Mouse (Mus musculus) heart, postnatal 36 days (tissue): ENCODE results near the gene Rps6kc1. TPM values are rescaled to one million over a fixed set of nuclear protein-coding genes. Genes with fewer than 3 reads are reported as not detected.

Experiments used
- DNase-seq, 2 experiments: peaks; one replicate each; pipeline ENCODE4 v3.0.0; 2021 to 2022
- intact Hi-C: fragments of 180-260 bp; cut with DNase I; formaldehyde crosslinking; loops from one replicate; pipeline ENCODE4 v1.15.1; 2025
- total RNA-seq, 2 experiments: library from RNA; stranded (reverse); gene quantifications; 2 replicates each; pipeline ENCODE4 v1.2.3; 2021

The Rps6kc1 gene
- total RNA-seq, 2 experiments from 2014 or later = 17.4 to 17.9 TPM

DNA sequence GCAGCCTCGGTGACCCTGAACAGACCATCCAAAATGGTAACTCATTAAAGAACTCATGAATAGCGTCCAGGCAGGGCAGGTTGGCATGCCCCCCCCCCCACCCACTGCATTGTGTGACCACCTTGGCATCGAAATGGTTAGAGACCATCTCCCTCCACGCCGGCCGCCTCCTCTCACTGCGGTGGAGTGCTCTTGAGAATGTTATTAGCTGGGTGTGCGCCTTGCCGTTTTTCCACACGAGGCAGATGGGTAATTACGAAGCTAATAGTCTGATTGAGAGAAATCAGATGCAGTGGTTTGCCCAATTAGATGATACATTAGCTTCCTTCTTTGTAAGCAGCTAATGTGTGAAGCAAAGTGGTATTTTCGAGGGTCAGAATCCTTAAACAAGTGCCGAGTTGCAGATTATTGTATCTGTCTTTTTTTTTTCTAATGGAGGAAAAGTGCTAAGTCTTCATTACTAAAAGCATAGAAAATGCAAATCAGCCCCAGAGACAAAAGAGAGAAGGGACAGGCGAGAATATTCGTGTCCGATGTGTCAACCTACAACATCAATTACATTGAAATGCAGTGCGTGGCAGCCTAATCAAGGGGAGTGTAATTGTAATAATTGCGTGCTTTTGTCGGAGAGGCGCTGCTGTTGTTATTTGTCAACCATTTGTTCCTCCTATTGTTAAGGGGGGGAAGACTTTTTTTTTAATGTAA lies 257.4 kb downstream of the Rps6kc1 start:
- intact Hi-C loops = no loop called here
- no peak for DNase-seq

GRCm38 (mm10) chr1:190653081-190653480 lies 258.5 kb downstream of the Rps6kc1 start:
- DNase-seq = no peak
- intact Hi-C loops = no loop called here

Other genes with a start within 250 kb of the Rps6kc1 start
- 10 to 100 TPM; 27.9 to 29.9 TPM for gene Angel2, start 13.3 kb upstream of the Rps6kc1 start, total RNA-seq
- under 1 TPM; 0.35 to 0.56 TPM for gene Vash2, start 67.5 kb upstream of the Rps6kc1 start, total RNA-seq
- gene Flvcr1, start 114.4 kb upstream of the Rps6kc1 start, total RNA-seq = 1 to 10 TPM; 5.0 to 5.4 TPM
- not detected for gene Spata45, start 124.9 kb upstream of the Rps6kc1 start, total RNA-seq
- gene Tatdn3, start 151.2 kb upstream of the Rps6kc1 start, total RNA-seq = 10 to 100 TPM; 12.2 to 15.5 TPM
- under 1 TPM; 0.27 to 0.75 TPM for gene Nsl1, start 151.2 kb upstream of the Rps6kc1 start, total RNA-seq
- gene Batf3, start 186.1 kb upstream of the Rps6kc1 start, total RNA-seq = under 1 TPM; 0.39 to 0.62 TPM